Mouse (Mus musculus) ES-Bruce4 (cell line): Measurements from ENCODE around the gene Fam241a.

Source experiments
- CTCF ChIP-seq: IDR thresholded peaks from one replicate; pipeline ENCODE4 v1.8.1; 2011; ENCODE audit warnings: low read depth, low read length
- POLR2A ChIP-seq: IDR thresholded peaks from one replicate; pipeline ENCODE4 v1.8.1; 2011; ENCODE audit warnings: low read length; ENCODE audit not compliant: insufficient read depth

DNA sequence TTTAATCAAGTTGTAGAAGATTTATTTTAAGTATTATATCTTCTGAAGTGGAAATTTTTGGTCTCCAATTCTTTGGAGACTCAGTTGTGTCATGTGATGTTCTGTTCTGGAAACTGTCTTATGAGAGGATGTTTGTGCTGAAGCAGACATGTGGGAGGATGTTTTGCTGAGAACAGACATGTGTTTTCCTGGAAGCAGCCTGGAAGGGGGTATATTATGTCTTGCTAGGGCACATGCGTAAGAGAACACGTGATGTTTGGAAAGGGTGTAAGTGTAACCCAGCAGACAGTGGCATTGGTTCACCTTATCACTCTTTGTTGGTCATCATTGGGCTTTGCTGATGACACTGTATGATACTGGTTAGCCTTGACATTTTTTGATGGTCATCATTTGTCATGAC, 20.6 kb downstream of the Fam241a start:
- TF ChIP-seq POLR2A (no peak), CTCF (no peak)
